Comparison of ENCODE assay signal across 12 mouse cellular contexts in the genomic region with DNA sequence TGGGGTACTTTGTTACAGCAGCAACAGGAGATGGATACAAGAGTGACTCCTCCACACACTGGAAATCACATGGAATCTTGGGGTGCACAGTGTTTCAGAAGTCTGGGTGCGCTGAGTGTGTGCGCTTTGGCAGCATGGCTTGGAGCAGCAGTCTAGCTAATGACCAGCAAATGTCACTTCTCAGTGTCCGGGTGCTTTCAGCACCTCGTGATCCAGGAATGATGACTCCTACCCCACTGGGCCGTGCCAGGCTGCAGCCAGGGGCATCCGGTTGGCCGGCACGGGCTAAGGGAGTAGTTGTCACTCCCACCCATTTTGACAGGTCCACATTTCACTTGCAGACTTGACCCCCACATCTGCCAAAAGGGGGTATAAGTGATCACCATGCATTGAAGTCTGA.
"Had no signal": no experiment of that assay in that cellular context is flagged by ENCODE, and none has a peak within 500 bp of the region (broad histone marks: within the 10 kb centered on the region; RNA-seq: fewer than 3 reads in every experiment).

No protein-coding gene starts in this region.

- H3K27ac ChIP-seq: left cerebral cortex, adult 2 months; limb, embryonic 12.5 days; liver, embryonic 13.5 days; neural tube, embryonic 15.5 days had no signal

- H3K4me3 ChIP-seq: left cerebral cortex, adult 2 months; limb, embryonic 12.5 days; liver, embryonic 13.5 days; myocyte; neural tube, embryonic 15.5 days had no signal

- H3K9me3 ChIP-seq: limb, embryonic 12.5 days; liver, embryonic 13.5 days; neural tube, embryonic 15.5 days had no signal

- DNase-seq: kidney, postnatal 10 days; liver; liver, embryonic 13.5 days; midbrain, embryonic 14.5 days; right cerebral cortex, adult 18-20 months; right cerebral cortex, postnatal 25 days; thymus, postnatal 36 days had no signal

- H3K9ac ChIP-seq: limb, embryonic 12.5 days; liver, embryonic 13.5 days; liver, postnatal 0 days; neural tube, embryonic 15.5 days had no signal

- H3K4me2 ChIP-seq: limb, embryonic 12.5 days; liver, embryonic 13.5 days; neural tube, embryonic 15.5 days had no signal

- H3K36me3 ChIP-seq: limb, embryonic 12.5 days; liver, embryonic 13.5 days; neural tube, embryonic 15.5 days had no signal

- H3K27me3 ChIP-seq: limb, embryonic 12.5 days; liver, embryonic 13.5 days; neural tube, embryonic 15.5 days had no signal

- H3K4me1 ChIP-seq: liver, embryonic 13.5 days had no signal
